Mouse (Mus musculus): ENCODE results near the gene Mrrf.

DNA sequence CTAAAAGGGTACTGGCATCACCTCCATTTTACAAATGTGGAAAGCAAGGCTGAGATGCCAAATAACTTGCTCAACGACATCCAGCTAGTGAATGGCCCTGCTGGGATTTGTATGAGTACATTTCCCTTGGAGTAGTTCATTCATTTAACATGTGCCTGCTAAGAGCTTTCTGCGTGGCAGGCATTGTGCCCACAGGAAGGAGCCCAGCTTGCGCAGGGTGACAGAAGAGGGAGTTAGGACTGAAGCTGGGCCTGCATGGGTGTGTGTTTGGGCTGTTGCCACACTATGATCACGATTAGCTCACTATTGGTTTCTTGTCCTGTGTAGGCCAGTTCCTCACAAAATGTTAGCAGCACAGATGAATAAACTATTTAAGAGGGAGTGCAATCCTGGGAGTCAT, 84.7 kb downstream of the Mrrf start:
- TF ChIP-seq GATA1 (IDR thresholded peaks at IDR 0.05; ENCODE audit: borderline replicate concordance, low read length), result no peak
- no peak for TF ChIP-seq FLI1 (IDR thresholded peaks at IDR 0.05; ENCODE audit: low read length)
